Mouse (Mus musculus) forebrain, embryonic 14.5 days (tissue): ENCODE data around the gene Gm45213. TPM values are rescaled to one million over a fixed set of nuclear protein-coding genes. Genes with fewer than 3 reads are reported as not detected.
"Not testable (repeated sequence)": the region's sequence is repeated elsewhere in the genome, so short reads cannot be mapped to it uniquely, and the experiment has no call there.

Experiments
- ATAC-seq: fragments of 200-750 bp; cut with Nextera tagmentation; 2 replicates; pipeline ENCODE4 v1.8.0; 2017; ENCODE audit warnings: mild to moderate bottlenecking, moderate library complexity
- DNase-seq: peaks from one replicate; pipeline ENCODE4 v3.0.0-alpha.2; 2015; ENCODE audit warnings: low spot score
- H3K27ac ChIP-seq: fragments of 300-500 bp; sonication (generic); 2 replicates; pipeline ENCODE4 v1.5.1; 2014; ENCODE audit warnings: low read depth, mild to moderate bottlenecking, control low read depth, low read length, moderate library complexity
- H3K27me3 ChIP-seq: fragments of 300-500 bp; sonication (generic); replicated peaks from 2 replicates; pipeline ENCODE4 v1.6.1; 2014; ENCODE audit warnings: low read length, control low read depth, mixed read lengths; ENCODE audit not compliant: control insufficient read depth, insufficient read depth
- H3K36me3 ChIP-seq: fragments of 300-500 bp; sonication (generic); 2 replicates; pipeline ENCODE4 v1.6.1; 2014; ENCODE audit warnings: low read length, control low read depth; ENCODE audit not compliant: control insufficient read depth, insufficient read depth
- H3K4me1 ChIP-seq: fragments of 300-500 bp; sonication (generic); 2 replicates; pipeline ENCODE4 v1.6.1; 2014; ENCODE audit warnings: antibody characterized with exemption, low read length, control low read depth; ENCODE audit not compliant: control insufficient read depth, insufficient read depth
- H3K4me2 ChIP-seq: fragments of 300-500 bp; sonication (generic); 2 replicates; pipeline ENCODE4 v1.6.1; 2014; ENCODE audit warnings: mild to moderate bottlenecking, control low read depth, low read length
- H3K4me3 ChIP-seq: fragments of 300-500 bp; sonication (generic); 2 replicates; pipeline ENCODE4 v1.5.1; 2014; ENCODE audit warnings: low read depth, low read length, control low read depth
- H3K9ac ChIP-seq: fragments of 300-500 bp; sonication (generic); 2 replicates; pipeline ENCODE4 v1.6.1; 2014; ENCODE audit warnings: mild to moderate bottlenecking, low read length, control low read depth, moderate library complexity
- H3K9me3 ChIP-seq: fragments of 300-500 bp; sonication (generic); replicated peaks from 2 replicates; pipeline ENCODE4 v1.6.1; 2016; ENCODE audit warnings: low read length, control low read depth, mixed read lengths; ENCODE audit not compliant: control insufficient read depth
- WGBS: fragments of 180-500 bp; shearing (Covaris S2); extraction: QIAGEN DNeasy Blood & Tissue Kit; methylation state at CpG from one replicate; pipeline ENCODE4 v1.1.7; 2014; 5-methylcytosine and 5-hydroxymethylcytosine counted together
- polyA plus RNA-seq: library from polyadenylated mRNA; unstranded; fragments of >200 nt; fragmentation: Nextera tagmentation; extraction: Ambion mirVana; gene quantifications from 2 replicates; pipeline ENCODE4 v1.2.1, GENCODE M21; 2014

The Gm45213 gene
- polyA plus RNA-seq, 1 experiment from 2014 or later, result not detected

DNA sequence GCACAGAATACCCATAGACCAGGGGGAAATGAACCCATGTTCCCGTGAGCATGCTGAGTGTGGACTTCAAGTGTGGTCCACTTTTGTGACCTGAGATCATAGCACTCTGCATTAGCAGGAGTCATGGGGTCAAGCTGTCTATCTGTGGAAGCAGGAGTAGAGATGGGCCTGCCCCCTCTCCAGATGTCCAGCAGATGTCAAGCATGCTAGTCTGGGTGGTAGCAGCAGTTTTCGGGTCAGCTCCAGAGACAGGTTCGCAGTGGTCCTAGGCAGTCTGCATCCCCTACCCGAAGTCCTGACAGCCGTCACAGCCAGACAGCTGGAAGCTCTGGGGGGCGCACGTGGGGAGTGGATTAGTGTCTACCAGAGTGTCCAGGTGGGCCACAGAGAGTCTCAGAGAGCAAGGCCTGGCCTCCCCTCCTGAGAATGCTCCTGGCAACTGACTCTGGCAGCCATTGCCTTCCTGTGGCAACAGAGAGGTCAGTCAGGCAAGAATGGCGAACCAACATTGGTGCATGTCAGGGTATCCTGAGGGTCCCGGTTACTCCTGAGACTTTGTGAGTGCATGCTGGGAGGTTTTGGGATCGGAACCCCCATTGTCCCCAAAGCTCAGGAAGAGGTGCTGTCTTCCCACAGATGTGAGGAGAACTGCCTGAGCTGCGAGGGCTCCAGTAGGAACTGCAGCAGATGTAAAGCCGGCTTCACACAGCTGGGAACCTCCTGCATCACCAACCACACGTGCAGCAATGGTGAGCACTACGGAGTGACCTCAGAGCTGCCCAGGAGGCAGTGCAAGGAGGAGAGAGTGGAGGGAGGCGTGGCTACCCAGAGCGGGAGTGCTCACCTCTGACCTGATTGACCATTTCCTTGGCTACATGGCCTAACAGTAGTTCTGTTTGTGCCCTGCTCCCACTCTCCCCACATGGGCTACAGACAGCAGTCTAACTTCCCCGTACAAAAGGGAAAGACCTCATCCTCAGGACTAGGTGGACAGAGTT lies 3.8 kb downstream of the Gm45213 start:
- H3K4me2 ChIP-seq, result no peak overlapping the region
- no peaks in the 10 kb centered on the region for H3K27me3 ChIP-seq
- H3K9ac ChIP-seq, result no peak overlapping the region
- no peak overlapping the region for H3K27ac ChIP-seq
- WGBS, result 65% methylated on average over 17 of the region's 17 CpGs
- no peak for DNase-seq
- no peaks in the 10 kb centered on the region for H3K36me3 ChIP-seq
- H3K4me3 ChIP-seq, result no peak overlapping the region
- no peaks in the 10 kb centered on the region; the same call in 1 of the 2 replicates for H3K4me1 ChIP-seq
- ATAC-seq, result no peak
- H3K9me3 ChIP-seq, result no peaks in the 10 kb centered on the region

DNA sequence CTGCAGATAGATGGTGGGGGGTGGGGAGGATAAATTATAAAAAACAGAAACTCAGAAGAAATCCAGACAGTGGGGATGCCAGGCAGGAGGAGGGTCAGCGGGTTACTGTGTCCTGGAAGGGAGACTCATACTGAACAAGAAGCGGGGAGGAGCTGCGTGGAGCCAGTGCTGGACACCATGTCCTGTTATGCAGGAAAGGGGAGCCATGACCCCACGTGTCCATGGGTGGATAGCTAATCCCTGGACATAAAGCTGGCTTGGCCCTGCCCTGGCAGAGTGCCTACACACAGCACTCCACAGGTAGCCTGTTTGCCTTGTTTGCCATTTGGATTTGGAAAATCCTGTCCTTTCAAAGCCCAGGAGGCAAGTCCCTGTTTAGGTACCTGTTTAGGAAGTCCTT lies 4.6 kb downstream of the Gm45213 start:
- H3K9ac ChIP-seq, result no peak overlapping the region
- H3K4me1 ChIP-seq, result no peaks in the 10 kb centered on the region; the same call in 1 of the 2 replicates
- ATAC-seq (no peak), DNase-seq (no peak)
- WGBS, result 72% methylated on average over 4 of the region's 4 CpGs
- no peak overlapping the region for H3K4me3 ChIP-seq
- H3K9me3 ChIP-seq, result no peaks in the 10 kb centered on the region
- no peak overlapping the region for H3K27ac ChIP-seq
- H3K36me3 ChIP-seq, result no peaks in the 10 kb centered on the region
- H3K4me2 ChIP-seq, result no peak overlapping the region
- H3K27me3 ChIP-seq, result no peaks in the 10 kb centered on the region

DNA sequence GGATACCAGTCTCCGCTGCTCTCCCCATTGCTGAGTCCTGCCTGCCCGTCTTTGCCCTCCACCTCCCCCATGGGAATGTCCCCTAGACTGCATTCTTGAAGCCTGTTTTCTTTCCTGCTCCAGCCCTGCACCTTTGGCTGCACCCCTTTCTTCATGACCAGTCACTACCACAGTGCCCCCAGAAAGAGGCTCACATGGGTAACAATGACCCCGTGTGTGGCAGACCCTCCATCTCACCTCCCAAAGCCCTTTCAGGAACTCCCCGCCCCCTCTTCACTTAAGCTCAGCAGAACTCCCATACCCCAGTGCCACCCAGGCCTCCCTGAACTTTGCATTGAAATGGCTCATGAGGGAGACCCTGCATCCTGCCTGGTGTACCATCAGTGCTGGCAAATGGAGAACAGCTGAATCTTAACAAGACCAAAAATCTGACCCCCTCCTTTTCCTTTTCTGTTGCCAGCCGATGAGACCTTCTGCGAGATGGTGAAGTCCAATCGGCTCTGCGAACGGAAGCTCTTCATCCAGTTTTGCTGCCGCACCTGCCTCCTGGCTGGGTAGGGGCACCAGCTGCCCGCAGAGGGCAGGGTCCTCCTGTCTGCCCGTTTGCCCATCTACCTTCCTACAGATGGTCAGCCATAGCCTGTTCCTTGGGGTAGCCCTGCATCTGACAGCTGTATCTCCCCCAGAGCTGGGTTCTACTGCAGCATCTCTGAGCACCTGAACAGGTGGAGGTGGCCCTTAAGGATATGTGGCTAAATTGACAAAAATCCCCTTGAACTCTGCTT lies 5.2 kb downstream of the Gm45213 start:
- Histone ChIP-seq H3K27ac (no peak overlapping the region), H3K4me2 (no peak overlapping the region), H3K9me3 (no peaks in the 10 kb centered on the region), H3K4me1 (no peaks in the 10 kb centered on the region; the same call in 1 of the 2 replicates), H3K36me3 (no peaks in the 10 kb centered on the region), H3K4me3 (no peak overlapping the region), H3K9ac (no peak overlapping the region), H3K27me3 (no peaks in the 10 kb centered on the region)
- ATAC-seq (no peak), DNase-seq (no peak)
- WGBS, result 75% methylated on average over 12 of the region's 12 CpGs

DNA sequence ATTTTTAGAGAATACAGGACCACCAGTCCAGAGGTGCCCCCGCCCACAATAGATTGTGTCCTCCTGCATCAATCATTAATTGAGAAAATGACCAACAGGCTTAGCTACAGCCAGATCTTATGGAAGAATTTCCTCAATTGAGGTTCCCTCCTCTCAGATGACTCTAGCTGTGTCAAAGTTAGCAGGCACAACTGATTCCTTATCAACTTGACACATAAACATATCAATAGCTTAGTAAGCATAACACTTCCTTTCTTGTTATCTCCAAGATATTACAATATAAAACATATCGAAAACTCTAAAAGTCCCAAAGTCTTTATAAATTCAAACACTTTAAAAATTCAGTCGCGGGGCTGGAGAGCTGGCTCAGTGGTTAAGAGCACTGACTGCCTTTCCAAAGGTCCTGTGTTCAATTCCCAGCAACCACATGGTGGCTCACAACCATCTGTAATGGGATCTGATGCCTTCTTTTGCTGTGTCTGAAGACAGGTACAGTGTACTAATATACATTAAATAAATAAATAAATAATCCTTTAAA lies 10.6 kb downstream of the Gm45213 start:
- WGBS, result 85% methylated on average over 4 of the region's 4 CpGs
- Histone ChIP-seq H3K27ac (no peak overlapping the region), H3K9ac (no peak overlapping the region), H3K4me1 (no peaks in the 10 kb centered on the region), H3K9me3 (no peaks in the 10 kb centered on the region), H3K36me3 (no peaks in the 10 kb centered on the region), H3K4me3 (no peak overlapping the region), H3K4me2 (no peak overlapping the region), H3K27me3 (no peaks in the 10 kb centered on the region)
- no peak for ATAC-seq
- DNase-seq, result no peak

DNA sequence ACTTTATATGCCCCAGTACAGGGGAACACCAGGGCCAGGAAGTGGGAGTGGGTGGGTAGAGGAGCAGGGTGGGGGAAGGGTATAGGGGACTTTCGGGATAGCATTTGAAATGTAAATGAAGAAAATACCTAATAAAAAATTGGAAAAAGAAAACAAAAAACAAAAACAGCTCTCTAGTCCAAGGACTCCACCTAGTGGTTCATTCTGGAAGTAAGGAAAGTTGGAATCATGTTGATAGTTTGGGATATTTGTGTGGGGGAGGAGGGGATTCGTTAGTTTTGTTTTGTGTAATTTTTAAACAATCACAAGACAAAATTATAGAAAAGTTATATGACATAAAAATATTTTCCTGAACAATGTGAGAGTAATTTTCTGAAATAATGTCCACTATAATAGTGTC lies 12.0 kb downstream of the Gm45213 start:
- not testable (repeated sequence) for ATAC-seq, H3K27me3 ChIP-seq, H3K9me3 ChIP-seq, H3K4me1 ChIP-seq, H3K36me3 ChIP-seq, H3K9ac ChIP-seq, H3K27ac ChIP-seq, H3K4me3 ChIP-seq, H3K4me2 ChIP-seq
- DNase-seq, result peak; percentile 76
- WGBS, result 8% methylated on average over 2 of the region's 2 CpGs

DNA sequence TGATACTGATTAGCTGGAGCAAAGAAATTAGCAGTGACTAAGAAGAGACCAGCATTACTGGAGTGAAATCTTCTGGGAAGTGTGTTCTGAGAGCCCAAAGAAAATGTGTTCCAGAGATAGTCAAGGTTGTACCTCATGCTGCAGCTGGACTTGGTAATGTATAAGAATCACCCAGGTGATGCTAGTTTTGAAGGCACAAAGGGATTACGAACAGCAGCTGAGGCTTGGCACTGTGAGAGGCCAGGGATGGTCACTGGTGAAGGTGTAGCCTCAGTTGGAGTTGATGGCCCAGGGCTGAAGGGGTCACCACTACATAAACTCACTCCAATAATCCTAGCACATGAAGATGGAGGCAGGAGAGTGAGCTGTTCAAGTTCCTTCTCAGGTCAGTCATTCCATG lies 15.3 kb downstream of the Gm45213 start, which contains the start of gene Snrpa1:
TSS of gene Snrpa1 (plus strand) at position 301 of the 400 bp plus-strand sequence.
- ATAC-seq (no peak), DNase-seq (no peak)
- H3K27me3 ChIP-seq, result no peaks in the 10 kb centered on the region
- peaks cover 15% of the 10 kb centered on the region for H3K36me3 ChIP-seq
- 75% methylated on average over 1 of the region's 1 CpGs for WGBS
- peak within 1 kb of the TSS; percentile 96 for H3K9ac ChIP-seq
- H3K4me3 ChIP-seq, result peak within 1 kb of the TSS; percentile 89; the same call in 1 of the 2 replicates
- H3K27ac ChIP-seq, result no peak within 1 kb of the TSS
- no peaks in the 10 kb centered on the region for H3K9me3 ChIP-seq
- peaks cover 13% of the 10 kb centered on the region for H3K4me1 ChIP-seq
- peak within 1 kb of the TSS; percentile 89 for H3K4me2 ChIP-seq

DNA sequence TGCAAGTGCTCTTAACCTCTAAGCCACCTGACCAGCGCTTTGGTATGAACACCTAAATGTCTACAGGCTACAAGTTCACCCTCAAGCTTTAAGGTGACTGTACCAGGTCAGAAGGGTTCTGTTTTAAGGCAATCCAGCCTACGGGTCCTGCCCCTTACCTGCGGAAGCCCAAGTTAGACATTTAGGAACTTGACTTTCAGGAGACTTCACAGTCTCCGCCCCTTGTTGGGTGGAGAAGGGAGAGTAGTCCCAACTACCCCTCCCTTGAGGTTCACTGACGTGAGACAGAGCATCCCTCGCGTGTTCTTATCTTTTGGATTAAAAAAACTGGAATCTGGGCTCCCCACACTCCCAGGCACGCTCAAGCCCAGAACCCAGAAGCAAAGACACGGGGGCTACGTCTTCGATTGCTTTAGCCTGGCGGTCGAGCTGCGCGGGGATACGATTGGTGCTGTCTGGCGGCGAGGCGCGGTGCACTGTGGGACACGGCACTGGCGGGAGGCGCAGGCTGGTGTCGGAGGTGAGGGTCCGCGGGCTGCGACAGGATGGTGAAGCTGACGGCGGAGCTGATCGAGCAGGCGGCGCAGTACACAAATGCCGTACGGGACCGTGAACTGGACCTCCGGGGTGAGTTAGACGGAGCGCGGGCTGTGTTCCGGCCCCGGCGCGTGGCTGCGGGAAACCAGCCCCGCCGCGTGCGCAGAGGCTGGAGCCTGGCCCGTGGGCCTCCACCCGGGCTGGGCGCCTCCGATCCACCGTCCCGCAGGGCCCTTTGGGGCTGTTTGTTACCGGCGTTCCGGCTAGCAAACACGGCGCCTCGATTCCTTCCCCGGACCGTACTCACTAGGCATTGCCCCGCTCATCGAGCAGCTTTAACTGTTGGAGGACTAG lies 16.9 kb downstream of the Gm45213 start:
- Histone ChIP-seq H3K4me1 (peaks cover 13% of the 10 kb centered on the region), H3K9ac (peak overlapping the region; percentile 96), H3K27me3 (no peaks in the 10 kb centered on the region), H3K27ac (peak overlapping the region; percentile 44; the same call in 1 of the 2 replicates), H3K4me3 (peak overlapping the region; percentile 89), H3K9me3 (no peaks in the 10 kb centered on the region), H3K36me3 (peaks cover 28% of the 10 kb centered on the region), H3K4me2 (peak overlapping the region; percentile 89)
- WGBS, result under 1% methylated on average over 62 of the region's 64 CpGs
- ATAC-seq (peak; percentile 97), DNase-seq (peak; percentile 92)

DNA sequence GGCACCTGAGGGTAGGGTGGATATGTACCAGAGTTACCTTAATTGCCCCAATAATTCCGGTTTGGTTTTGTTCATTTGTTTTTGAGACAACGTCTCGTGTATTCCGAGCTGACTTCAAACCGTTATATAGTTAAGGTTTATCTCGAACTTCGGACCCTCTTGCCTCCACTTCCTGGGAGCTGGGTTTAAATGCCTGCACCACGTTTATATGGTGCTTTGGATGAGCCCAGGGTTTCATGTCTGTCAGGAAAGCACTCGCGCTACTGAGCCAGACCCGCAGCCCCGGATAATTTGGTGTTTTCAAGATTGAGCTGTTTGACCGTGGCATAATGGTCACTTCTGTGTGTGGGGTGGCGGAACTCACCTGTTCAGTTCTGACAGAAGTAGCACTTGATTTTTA lies 17.7 kb downstream of the Gm45213 start:
- Histone ChIP-seq H3K27me3 (no peaks in the 10 kb centered on the region), H3K9me3 (no peaks in the 10 kb centered on the region), H3K9ac (peak overlapping the region; percentile 96), H3K4me2 (peak overlapping the region; percentile 89), H3K4me1 (peaks cover 13% of the 10 kb centered on the region), H3K36me3 (peaks cover 33% of the 10 kb centered on the region), H3K4me3 (peak overlapping the region; percentile 89), H3K27ac (no peak overlapping the region)
- no peak for ATAC-seq
- WGBS, result 1% methylated on average over 14 of the region's 14 CpGs
- no peak for DNase-seq
